Mouse (Mus musculus) heart, postnatal 25 days (tissue): ENCODE results near the gene Vamp4. TPM values are rescaled to one million over a fixed set of nuclear protein-coding genes. Genes with fewer than 3 reads are reported as not detected.
A peak's percentile ranks its signal among the peaks of the same experiment; 100 is the strongest.

Source experiments
- DNase-seq: peaks from one replicate; pipeline ENCODE4 v3.0.0; 2022; ENCODE audit warnings: low spot score
- intact Hi-C: fragments of 180-260 bp; cut with DNase I; formaldehyde crosslinking; loops from one replicate; pipeline ENCODE4 v1.15.1; 2025
- total RNA-seq, 2 experiments: library from RNA; stranded (reverse); gene quantifications; 2 replicates each; pipeline ENCODE4 v1.2.3; 2021

Vamp4 gene
- total RNA-seq, result 10 to 100 TPM; 19.9 to 24.0 TPM

GRCm38 (mm10) chr1:162570260-162570748 is at the start of gene Vamp4:
Gene Vamp4 (plus strand): TSS chr1:162570515.
- peak; percentile 86 for DNase-seq
- intact Hi-C loops, result no loop called here

GRCm38 (mm10) chr1:162529651-162530050 is 40.7 kb upstream of the Vamp4 start:
- no peak for DNase-seq
- intact Hi-C loops, result loop anchor here (10.0 kb wide), 1 partner anchor 175 kb away; no protein-coding TSS in a partner anchor

- DNase-seq, result no peak
- intact Hi-C loops, result loop anchor here (10.0 kb wide), 1 partner anchor 176 kb away; no protein-coding TSS in a partner anchor
Measured at GRCm38 (mm10) chr1:162530666-162531065, 39.6 kb upstream of the Vamp4 start.

GRCm38 (mm10) chr1:162531584-162531983 is 38.7 kb upstream of the Vamp4 start:
- intact Hi-C loops, result loop anchor here (10.0 kb wide), 1 partner anchor 177 kb away; no protein-coding TSS in a partner anchor
- DNase-seq, result no peak

GRCm38 (mm10) chr1:162532330-162532729 is 38.0 kb upstream of the Vamp4 start:
- intact Hi-C loops, result loop anchor here (10.0 kb wide), 1 partner anchor 178 kb away; no protein-coding TSS in a partner anchor
- no peak for DNase-seq

- DNase-seq, result no peak
- intact Hi-C loops, result loop anchor here (10.0 kb wide), 1 partner anchor 179 kb away; no protein-coding TSS in a partner anchor
Measured at GRCm38 (mm10) chr1:162533766-162534560, 36.4 kb upstream of the Vamp4 start.

- intact Hi-C loops, result loop anchor here (10.0 kb wide), 1 partner anchor 1382 kb away; the partner anchor contains the start of gene Scyl3
Measured at GRCm38 (mm10) chr1:162543231-162543630, 27.1 kb upstream of the Vamp4 start.

GRCm38 (mm10) chr1:162547607-162548006 is 22.7 kb upstream of the Vamp4 start:
- intact Hi-C loops, result loop anchor here (10.0 kb wide), 1 partner anchor 1377 kb away; the partner anchor contains the start of gene Scyl3
- no peak for DNase-seq

More at GRCm38 (mm10) chr1:162543231-162543630, 27.1 kb upstream of the Vamp4 start:
- DNase-seq, result no peak

GRCm38 (mm10) chr1:162548016-162548916 is 22.0 kb upstream of the Vamp4 start, which contains the start of gene Mettl13:
Gene Mettl13 (minus strand): TSS chr1:162548551.
- intact Hi-C loops, result loop anchor here (10.0 kb wide), 1 partner anchor 1377 kb away; the partner anchor contains the start of gene Scyl3

GRCm38 (mm10) chr1:162548917-162549613 is 21.2 kb upstream of the Vamp4 start:
- DNase-seq, result no peak
- intact Hi-C loops, result loop anchor here (10.0 kb wide), 1 partner anchor 1376 kb away; the partner anchor contains the start of gene Scyl3

More at GRCm38 (mm10) chr1:162548016-162548916, 22.0 kb upstream of the Vamp4 start, which contains the start of gene Mettl13:
- DNase-seq, result peak; percentile 79

GRCm38 (mm10) chr1:162549615-162550283 is 20.6 kb upstream of the Vamp4 start:
- DNase-seq, result no peak

GRCm38 (mm10) chr1:162552956-162553355 is 17.4 kb upstream of the Vamp4 start:
- intact Hi-C loops, result no loop called here
- no peak for DNase-seq

More at GRCm38 (mm10) chr1:162549615-162550283, 20.6 kb upstream of the Vamp4 start:
- intact Hi-C loops, result loop anchor here (1.0 to 10.0 kb wide), 3 partner anchors 20 to 1375 kb away; partner anchors contain the start of gene Scyl3

GRCm38 (mm10) chr1:162554193-162554592 is 16.1 kb upstream of the Vamp4 start:
- intact Hi-C loops, result no loop called here
- no peak for DNase-seq

- no peak for DNase-seq
- intact Hi-C loops, result no loop called here
Measured at GRCm38 (mm10) chr1:162563236-162563635, 7.1 kb upstream of the Vamp4 start.

- intact Hi-C loops, result loop anchor here (5.0 kb wide), 1 partner anchor 102 kb away; no protein-coding TSS in a partner anchor
- no peak for DNase-seq
Measured at GRCm38 (mm10) chr1:162564992-162565391, 5.3 kb upstream of the Vamp4 start.

GRCm38 (mm10) chr1:162567351-162567750 is 3.0 kb upstream of the Vamp4 start:
- no peak for DNase-seq
- intact Hi-C loops, result loop anchor here (5.0 kb wide), 1 partner anchor 100 kb away; no protein-coding TSS in a partner anchor

GRCm38 (mm10) chr1:162570931-162571601 is 751 bp downstream of the Vamp4 start:
- DNase-seq, result no peak
- intact Hi-C loops, result no loop called here

- DNase-seq, result no peak
- intact Hi-C loops, result no loop called here
Measured at GRCm38 (mm10) chr1:162575098-162575497, 4.8 kb downstream of the Vamp4 start.
